Mouse (Mus musculus): Measurements from ENCODE around the gene Rtn4r.
A peak's percentile ranks its signal among the peaks of the same experiment; 100 is the strongest.

Gene Rtn4r

DNA sequence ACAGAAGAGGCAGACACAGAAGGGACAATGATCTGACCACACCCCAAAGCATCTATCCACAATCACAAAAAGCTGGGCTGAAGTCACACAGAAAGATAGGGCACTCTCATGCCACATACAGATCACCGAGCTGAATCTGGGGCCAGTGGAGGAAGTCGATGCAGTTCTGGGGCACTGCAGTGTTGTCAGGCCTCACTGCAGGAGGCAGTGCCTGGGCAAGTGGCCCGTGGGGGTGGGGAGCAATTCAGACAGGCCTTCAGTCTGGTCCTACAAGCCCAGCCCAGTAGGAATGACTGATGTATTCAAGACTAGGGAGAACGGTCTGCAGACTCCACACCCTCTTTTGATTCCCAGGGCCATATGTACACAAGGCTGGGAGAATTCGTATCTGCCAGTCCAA is 2.8 kb upstream of the Rtn4r start:
- DNase-seq (ENCODE audit: low read depth, low spot score) = no peak

DNA sequence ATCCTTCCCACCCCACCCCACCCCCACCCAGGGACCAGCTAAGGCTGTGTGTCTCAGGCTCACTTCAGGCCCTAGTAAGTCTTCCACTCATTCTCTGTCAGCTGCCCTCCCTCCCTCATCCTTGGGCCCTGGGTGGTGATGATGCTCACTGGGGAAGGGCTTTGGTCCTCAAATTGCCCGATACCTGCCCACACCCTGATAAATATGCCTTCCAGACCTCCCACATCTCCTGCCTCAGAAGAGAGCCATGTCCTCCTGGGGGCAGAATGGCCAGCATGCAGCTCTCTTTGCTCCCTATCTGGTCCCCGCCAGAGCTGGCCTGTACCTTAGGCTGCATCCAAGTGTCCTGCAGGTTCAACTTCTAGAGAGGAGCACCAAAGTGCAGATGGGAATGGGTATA is 2.3 kb upstream of the Rtn4r start:
- DNase-seq (ENCODE audit: low read depth, low spot score) = no peak

DNA sequence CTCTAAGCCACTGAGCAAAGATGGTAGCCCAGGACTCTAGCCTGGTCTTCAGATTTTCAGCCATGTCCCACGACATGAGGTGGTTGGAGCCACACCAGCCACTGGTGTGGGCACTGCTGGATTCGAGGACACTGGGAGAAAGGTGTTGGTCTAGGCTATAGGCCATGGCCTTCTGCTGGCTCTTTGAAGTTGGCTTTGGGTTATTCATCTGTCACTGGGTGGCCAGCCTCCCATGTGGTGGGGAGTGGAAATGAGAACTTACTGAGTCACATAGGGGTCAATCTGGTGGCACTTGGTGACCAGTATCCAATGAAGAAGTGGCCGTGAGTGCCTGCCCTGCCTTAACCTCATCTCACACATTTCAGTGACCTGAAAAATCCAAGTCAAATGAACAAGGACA is 1.2 kb upstream of the Rtn4r start:
- DNase-seq (ENCODE audit: low read depth, low spot score) = no peak

DNA sequence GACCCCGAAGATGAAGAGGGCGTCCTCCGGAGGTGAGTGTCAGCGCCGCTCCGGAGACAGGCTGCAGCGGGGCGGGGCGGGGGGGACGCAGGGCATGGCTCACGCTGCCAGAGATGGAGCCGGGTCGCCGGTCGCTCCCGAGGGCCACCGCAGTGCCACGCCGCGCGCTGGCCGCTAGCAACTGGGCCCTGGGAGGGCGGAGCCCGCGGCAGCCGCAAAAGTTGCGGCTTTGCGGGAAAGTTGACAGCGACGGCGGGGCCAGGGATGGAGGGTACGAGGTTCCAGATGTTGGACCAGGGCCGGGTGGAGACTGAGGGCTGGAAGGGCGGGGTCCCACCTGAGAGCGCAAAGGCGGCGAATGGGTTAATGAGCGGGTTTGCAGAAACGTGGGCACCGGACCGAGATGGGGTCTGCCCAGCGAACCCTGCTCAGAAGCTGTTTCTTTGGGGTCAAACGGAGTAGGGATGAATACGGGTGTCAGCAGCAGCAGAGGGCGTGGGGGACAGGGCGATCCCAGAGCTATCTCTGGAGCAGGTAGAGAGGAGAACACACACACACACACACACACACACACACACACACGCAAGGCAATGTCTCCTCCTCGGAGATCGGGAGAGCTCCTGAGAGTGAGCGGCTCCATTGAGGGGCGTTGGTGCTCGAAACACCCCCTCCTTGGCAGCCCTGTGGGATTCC is 575 bp downstream of the Rtn4r start:
- DNase-seq (ENCODE audit: low read depth, low spot score) = peak; percentile 24

DNA sequence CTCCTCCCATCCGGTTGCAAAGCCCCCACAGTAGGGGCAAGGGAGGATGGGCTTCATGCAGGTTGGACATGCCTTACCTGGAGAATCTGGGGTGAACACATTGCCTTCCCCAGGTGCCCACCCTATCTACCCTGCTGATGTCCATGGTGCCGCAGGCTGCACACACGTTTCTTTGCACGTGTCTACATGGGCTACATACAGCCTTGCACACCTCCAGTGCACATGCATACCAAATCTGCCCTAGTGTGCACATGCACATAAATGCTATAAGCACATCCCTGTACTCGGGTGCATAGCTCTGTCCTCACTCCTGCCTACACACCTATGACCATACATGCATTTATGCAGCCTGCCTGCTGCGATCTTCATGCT is 1.1 kb downstream of the Rtn4r start:
- DNase-seq (ENCODE audit: low read depth, low spot score) = no peak

DNA sequence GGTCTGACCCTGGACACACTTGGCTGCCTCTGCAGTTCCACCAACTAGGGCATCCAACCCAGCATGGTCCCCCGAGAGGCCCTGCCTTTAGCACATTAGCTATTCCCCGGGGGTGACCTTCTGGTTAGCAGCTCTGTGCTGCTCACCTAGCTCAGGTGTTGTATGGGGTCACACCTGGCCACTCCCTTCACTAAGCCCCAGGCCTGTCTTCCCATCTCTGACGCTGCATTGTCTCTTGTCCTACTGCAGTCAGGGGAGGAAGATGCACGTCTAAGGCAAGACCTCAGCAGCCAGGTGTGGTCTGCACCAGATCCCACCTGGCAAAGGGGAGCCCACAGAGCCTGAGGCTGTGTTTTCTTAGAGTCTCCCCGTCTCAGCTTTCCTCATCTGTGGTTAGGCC is 2.0 kb downstream of the Rtn4r start:
- DNase-seq (ENCODE audit: low read depth, low spot score) = no peak

DNA sequence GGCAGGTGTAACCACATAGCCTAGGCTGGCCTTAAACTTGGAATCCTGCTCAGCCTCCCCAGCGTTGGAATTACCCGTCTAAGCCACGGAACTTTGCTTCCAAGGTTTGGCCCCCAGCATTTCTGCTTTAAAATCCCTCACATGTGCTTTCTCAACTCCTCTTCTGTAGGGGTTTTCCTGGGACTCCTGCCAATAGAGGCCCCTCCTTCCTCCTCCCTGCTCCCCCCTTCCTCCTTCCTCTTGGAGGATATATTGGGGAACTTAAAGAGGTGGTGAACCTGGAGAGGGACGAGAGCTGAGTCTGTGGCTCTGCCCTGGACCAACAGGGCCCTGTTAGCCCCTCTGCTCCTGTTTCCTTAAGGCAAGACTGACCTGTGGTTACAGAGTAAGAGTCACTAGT is 2.8 kb downstream of the Rtn4r start:
- DNase-seq (ENCODE audit: low read depth, low spot score) = no peak

DNA sequence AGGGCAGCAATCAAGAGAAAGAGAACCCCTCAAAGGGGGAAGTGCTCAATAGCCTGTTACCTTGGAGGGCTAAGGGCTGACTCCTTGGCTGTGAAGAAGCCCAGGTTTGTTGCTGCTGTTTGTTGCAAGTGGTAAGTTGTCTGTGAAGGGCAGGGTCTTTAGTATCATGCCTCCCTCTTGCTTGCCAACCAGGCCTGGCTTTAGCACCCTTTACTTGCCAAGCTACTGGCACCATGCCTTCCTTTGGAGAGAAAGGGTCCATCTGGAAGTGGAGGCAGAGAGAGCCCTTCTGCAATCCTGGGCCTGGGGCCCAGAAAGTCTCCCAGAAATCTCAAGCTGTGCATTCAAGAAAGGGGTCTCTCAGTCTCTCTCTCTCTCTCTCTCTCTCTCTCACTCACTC is 3.3 kb downstream of the Rtn4r start:
- DNase-seq (ENCODE audit: low read depth, low spot score) = no peak

DNA sequence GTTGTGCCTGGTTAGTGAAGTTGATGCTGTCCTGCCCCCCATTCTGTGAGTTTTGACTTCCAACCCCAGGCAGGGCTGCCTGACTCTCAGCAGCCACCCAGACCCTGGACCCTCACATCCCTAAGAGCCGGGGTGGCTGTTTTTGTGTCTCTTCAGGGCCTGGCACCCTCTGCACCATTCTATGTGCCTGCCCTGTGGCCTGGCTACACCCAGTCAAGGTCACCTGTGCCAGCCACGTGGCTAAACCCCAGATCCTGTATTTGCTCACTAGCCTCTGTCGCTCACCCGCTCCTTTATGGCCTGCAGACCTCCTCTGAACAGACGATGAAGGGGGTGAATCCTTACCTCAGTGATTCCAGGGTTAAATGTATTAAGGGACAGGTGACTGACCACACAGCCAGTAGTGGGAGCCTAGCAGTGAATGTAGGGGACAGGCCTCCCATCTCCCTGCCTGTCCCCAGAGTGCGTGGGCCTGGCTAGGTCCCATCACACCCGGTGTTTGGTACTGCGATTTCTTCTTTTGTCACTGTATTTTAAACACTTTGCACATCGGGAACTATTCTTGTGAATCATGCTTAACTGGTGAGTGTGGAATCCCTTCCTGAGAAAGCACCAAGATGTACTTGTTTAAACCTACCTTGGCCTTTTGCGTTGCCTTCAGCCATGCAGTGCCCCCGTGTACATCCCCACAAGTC is 4.0 kb downstream of the Rtn4r start:
- DNase-seq (ENCODE audit: low read depth, low spot score) = no peak

DNA sequence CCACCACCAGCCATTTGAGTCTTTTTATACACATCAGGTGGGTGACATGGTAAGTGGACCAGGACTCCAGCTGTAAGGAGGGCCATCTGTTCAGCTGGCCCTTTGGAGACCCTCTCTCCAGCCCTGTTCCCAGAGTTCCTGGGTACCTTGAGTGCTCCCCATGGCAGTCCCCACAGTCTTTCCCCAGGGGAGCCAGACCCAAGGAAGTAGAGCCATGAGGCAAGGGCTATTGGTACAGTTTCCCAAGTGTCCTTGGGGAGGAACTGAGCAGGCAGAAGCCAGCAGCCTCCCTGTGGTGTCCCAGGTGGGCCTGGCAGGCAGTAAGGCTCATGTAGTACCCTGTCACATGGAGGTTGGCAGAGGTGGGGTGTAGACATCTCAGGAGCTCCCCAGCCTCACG is 4.6 kb downstream of the Rtn4r start:
- no peak for DNase-seq (ENCODE audit: low read depth, low spot score)

DNA sequence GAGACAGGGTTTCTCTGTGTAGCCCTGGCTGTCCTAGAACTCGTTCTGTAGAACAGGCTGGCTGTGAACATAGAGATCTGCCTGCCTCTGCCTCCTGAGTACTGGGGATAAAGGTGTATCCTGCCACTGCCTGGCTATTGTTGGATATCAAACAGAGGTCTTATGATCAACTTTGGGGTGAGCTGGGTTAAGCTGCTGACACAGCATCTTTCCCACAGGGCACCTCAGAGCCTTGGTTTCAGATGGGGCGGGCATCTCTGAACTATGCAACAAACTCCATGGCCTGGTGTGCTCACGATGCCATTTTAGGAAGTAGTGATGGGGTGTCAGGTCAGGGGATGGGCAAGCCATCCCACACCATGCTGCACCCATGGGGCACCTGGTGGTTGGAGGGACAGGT is 5.1 kb downstream of the Rtn4r start:
- DNase-seq (ENCODE audit: low read depth, low spot score) = no peak

DNA sequence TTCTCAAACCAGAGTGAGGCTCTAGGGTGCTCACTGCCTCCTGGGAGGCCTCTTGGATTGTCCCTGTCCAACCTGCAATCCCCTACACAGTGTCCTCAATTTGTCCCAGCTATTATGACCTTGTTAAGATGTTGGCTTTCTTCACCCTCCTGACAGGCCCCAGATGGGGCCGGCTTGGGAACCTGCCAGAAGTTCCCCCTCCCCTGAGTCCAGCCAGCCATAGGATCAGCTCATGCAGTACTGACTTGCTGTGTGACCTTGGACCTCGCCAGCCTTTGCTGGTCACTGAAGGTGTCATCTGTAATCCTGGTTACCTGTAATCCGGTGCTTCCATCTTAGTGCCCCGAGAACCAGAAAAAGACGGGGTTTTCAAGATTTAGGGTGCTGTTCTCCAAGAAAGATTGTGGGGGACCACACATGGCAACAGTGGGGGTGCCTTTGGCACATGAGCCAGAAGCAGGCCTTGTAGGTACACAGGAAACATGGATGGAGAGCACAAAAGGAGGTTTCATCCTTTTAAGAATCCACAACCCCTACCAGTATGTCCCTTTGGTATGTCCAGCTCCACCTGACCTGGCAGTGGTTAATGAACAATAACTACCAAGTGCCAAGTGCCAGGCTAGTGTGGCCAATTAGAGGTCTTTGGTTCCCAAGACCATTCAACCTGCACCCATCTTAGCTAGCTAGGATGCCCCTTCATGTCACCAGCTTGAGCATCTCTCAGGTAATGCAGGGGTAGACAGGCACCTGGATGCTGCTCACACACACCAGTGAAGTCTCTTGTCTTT is 5.9 kb downstream of the Rtn4r start:
- no peak for DNase-seq (ENCODE audit: low read depth, low spot score)

DNA sequence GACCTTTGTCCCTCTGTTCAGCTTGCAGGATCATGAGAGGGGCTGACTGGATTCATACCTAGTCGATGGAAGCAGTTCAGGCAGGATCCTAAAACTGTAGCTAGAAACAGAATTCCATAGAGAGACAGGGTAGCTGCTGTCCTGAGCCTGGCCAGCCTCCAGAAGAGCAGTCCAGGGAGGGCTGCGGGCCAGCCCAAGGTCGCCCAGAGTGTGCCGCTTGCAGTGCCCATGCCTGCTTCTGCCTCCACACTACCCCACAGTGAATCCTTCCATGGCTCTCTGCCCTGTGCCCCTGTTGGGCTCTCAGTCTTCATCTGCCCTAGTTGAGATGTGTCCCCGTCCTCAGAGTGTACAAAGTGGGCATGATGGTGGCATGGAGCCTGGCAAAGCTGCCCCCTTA is 7.8 kb downstream of the Rtn4r start:
- DNase-seq (ENCODE audit: low read depth, low spot score) = no peak

DNA sequence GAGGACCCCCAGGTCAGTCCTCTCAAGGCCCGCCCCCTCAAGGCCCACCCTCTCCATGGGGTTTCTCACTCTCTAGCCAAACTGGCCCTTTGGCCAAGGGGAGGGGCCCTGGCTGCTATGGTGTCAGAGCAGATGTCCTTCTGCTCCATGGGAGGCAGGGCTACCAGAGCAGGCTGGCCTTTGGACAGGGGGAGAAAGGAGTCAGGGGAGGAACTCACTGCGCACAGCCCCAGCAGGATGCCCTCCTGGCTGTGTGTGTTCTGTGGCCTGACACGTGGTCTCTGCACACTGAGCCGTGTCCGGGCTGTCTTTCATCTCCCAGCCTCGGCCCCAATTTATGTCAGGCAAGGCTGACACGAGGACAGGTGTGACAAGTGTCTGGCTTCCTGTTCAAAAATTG is 8.6 kb downstream of the Rtn4r start:
- no peak for DNase-seq (ENCODE audit: low read depth, low spot score)

DNA sequence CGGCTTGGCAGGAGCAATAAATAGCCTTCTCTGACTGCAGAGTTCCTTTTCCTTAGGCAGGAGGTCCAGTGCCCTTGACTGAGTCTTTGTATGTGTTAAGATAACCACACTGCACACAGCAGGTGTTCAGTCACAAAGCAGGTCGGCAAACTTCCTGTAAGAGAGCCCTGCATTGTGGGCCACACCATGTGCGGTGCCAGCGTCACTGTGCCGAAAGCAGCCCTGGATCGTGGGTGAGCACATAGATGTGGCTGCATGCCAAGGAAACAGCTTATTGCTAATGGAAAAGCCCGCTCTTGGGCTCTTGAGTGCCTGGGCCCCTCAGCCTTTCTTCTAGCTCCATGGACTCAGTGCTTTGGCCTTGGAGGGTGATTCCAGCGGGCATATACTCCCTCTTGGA is 16.8 kb downstream of the Rtn4r start:
- no peak for DNase-seq (ENCODE audit: low read depth, low spot score)

DNA sequence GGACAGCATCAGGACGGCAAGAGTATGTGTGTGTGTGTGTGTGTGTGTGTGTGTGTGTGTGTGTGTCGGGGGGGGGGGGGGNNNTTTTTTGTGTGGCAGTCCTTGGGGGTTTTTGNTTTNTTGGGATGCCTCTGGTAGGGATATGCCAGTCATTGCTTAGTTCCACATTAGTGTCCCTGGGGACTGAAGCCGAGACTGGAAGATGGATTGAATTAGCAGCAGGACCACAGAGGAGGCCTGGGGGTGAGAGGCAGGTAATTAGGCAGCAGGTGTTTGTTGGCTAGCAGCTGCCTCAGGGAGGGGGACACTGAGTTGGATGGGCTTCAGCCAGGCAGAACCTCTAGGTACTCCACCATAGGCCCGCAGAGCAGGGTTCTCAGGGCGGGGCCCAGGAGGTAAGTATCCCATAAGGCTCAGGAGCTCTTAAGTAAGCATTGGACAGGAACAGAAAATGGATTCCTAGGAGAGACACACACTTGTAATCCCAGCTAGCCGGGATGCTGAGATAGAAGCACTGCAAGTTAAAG is 18.0 kb downstream of the Rtn4r start:
- DNase-seq (ENCODE audit: low read depth, low spot score) = no peak

DNA sequence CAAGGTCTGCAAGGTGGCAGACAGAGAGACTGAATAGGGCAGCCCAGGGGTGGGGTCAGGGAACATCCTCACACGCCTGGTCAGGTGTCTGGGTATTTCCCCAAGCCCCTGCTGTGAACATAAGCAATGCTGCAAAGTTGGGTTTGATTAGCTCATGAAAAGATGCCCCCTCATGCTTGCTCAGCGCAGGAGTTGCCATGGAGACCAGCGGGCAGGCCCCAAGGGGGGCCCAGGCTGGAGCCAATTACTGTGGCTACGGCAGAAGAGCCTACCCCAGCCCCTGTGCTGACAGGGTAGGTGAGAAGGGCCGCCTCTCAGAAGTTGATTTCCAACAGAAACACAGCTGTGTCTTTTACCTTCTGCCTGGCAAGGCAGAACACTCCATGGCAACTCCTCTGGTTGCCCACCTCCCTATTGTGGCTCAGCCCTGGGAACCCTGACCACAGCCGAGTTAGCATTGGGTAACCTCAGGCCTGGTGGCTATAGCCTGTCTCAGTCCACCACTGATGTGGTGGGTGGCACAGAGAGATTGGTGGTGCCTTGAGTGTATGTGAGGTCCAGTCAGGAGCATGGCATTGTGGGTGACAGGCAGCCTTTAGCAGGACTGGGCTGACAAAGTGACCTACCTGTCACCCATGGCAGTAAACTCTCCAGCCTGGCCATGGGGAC is 20.9 kb downstream of the Rtn4r start:
- DNase-seq (ENCODE audit: low read depth, low spot score) = no peak

DNA sequence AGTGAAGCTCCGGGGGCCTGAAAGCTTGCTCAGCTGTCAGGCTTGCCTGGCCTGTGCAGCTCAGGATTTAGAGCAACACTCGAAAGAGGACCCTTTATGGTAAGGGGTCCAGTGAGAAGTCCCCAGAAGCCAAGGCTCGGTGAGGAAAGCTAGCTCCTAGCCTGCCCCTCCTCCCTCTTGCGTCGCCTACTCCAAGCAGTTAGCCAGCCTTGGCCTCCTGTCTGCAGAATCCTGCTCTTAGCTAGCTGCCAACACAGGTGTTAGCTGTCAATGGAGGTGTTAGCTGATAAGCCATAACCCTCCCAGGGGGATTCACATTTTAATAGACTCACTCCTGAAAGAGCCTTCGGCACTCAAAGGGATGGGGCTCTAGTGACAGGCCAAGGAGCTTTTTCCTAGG is 21.8 kb downstream of the Rtn4r start:
- DNase-seq (ENCODE audit: low read depth, low spot score) = no peak

DNA sequence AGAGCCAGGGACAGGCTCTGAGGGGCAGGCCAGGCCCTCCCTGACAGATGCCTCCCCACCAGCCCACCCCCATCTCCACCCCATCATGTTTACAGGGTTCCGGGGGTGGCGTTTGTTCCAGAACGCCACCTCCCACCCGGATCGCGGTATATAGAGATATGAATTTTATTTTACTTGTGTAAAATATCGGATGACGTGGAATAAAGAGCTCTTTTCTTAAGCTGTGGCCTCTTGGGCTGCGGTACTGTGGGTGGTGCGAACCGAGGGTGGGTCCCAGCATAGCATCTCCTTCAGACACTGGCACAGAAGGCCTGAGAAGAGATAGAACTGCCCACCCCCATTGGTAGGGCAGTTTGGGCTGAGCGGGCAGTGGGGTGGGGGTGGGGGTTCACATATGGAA is 24.7 kb downstream of the Rtn4r start:
- no peak for DNase-seq (ENCODE audit: low read depth, low spot score)

DNA sequence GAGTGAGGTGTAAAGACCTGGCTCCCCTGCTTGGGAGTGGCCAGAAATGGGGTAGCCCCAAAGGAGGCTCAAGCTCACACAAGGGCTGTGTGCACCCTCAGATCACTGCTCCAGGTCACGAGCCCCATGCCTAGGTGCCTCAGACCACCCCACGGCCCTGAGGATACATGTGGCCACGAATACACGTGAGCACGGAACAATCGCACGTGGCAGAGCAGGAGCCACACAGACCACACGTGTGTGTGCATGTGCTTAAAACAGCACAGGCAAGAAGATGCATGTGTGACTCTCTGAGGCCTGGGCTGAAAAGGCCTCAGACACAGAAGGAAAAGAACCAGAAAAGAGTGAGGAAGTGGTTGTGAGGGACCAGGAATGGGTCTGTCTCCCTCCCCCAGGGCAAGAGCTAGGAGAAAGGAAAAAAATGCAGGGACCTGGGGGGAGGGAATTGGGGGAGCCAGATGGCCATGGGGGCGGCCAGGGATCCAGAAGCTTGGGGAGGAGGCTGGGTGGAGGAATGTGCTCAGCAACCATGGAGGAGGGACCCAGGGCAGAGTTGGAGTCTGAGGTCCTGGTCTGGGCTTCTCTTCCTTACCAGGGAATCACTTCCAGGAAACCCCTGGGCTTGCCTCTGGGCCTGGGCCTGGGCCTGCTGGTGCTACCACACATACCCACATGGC is 25.5 kb downstream of the Rtn4r start:
- no peak for DNase-seq (ENCODE audit: low read depth, low spot score)

DNA sequence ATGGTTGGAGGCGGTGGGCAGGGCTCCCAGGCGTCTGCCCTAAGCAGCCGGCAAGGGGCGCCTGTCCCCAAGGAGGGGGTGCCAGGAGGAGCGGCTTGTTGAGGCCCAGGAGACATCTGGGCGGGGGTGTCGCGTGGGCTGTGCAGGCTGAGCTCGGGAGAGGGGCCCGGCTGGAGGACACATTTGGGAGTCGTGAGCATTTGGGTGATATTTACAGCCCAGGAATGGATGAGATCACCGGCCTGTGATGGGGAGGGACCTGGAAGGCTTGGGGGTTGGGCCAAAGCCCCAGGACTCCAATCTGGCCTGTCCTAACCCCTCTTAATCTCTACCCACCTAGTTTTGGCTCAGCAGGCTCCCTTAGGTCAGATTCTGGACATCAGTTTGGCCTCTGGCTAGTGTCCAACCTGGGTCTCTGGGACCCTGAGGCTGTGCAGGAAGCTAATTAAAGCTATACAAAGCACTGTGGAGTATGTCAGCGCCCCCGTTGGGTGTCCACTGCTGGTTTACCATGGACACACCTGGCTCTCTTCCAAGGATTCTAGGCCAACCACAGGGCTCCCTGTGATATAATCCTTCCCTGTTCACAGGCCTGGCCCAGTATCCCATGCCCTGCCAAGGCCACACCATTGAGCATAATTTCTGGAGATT is 27.2 kb downstream of the Rtn4r start:
- DNase-seq (ENCODE audit: low read depth, low spot score) = no peak
